Mouse (Mus musculus) ES-Bruce4 (cell line): ENCODE measurements around the gene Gorab.

Source experiments
- CTCF ChIP-seq: IDR thresholded peaks from one replicate; pipeline ENCODE4 v1.8.1; 2011; ENCODE audit warnings: low read depth, low read length
- POLR2A ChIP-seq: IDR thresholded peaks from one replicate; pipeline ENCODE4 v1.8.1; 2011; ENCODE audit warnings: low read length; ENCODE audit not compliant: insufficient read depth

DNA sequence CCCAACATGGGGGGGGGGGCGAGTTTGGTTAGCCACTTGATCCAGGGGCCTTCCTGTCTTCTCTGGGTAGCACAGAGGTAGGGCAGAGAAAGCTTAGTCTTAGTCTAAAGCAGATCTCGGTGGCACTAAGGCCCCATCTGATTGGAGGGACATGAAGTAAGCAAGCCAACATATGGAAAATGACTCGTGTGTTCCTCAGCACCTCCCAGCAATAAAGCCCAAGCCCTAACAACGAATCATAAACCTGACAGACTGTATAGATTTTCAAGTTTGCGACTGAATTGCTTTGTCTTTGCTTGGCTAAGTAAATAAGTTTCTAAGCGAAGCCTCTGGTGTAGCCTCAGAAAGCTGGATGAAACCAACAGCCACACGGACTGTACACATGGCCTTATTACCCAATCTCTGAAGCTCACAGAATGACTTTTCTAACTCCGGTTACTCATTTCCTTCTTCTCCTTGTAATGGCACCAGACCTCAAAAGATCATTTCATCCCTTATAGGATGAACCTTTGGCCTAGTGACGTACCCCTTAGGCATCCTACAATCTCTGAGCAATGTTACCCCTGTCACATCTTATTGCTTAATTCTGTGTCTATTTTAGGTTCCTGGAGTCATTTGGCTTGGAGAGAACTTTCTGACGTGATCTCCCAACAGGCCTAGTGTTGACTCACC, 21.3 kb downstream of the Gorab start:
- TF ChIP-seq CTCF, result no peak
- TF ChIP-seq POLR2A, result no peak
